Comparison of ENCODE assay signal across 8 mouse cellular contexts in the genomic region with DNA sequence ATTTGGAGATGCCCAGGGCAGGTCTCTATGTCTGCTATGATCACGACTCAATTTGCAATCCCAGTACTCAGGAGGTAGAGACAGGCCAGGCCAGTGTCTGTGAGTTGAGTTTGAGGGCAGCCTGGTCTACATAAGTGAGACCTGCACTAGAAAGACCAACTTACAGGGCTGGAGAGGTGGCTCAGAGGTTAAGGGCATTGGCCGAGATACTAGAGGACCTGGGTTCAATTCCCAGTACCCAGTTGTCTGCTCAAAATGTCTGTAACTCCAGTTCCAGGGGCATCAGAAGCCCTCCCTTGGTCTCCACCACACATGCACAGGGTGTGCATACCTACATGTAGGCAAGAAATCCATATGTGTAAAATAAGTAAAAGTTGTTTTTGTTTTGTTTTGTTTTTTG. TPM values are rescaled to one million over a fixed set of nuclear protein-coding genes. Genes with fewer than 3 reads are reported as not detected.
DNase-seq lines count a peak whose midpoint lies in the region; ATAC-seq and TF ChIP-seq lines count a peak whose summit lies in the region.
"Had no signal": no experiment of that assay in that cellular context is flagged by ENCODE, and none has a peak within 500 bp of the region (broad histone marks: within the 10 kb centered on the region; RNA-seq: fewer than 3 reads in every experiment).

No protein-coding gene starts in this region.

- H3K36me3 ChIP-seq in kidney, postnatal 0 days (ENCODE audit: insufficient read depth, low read length), result no peaks in the 10 kb centered on the region
- H3K36me3 ChIP-seq in ES-Bruce4 (ENCODE audit: control insufficient read depth, insufficient read depth, low read length, poor library complexity, severe bottlenecking), result no peaks in the 10 kb centered on the region
- H3K36me3 ChIP-seq in liver, embryonic 13.5 days, result no peaks in the 10 kb centered on the region

- no peak for TF ChIP-seq EP300 in ES-Bruce4 (IDR thresholded peaks at IDR 0.05; ENCODE audit: insufficient read depth, low read depth, low read length)

- H3K4me3 ChIP-seq in kidney, postnatal 0 days (replicated peaks; ENCODE audit: low read depth, low read length), result no peak overlapping the region
- H3K4me3 ChIP-seq in ES-Bruce4 (ENCODE audit: low read depth, low read length), result no peak overlapping the region
- H3K4me3 ChIP-seq in brown adipose tissue, adult 24 weeks (ENCODE audit: insufficient read depth, low read depth, low read length), result peak overlapping the region; percentile 4; the same call in 1 of the 2 replicates
- H3K4me3 ChIP-seq in liver, embryonic 13.5 days (replicated peaks), result no peak overlapping the region

- H3K4me1 ChIP-seq in kidney, postnatal 0 days (replicated peaks; ENCODE audit: insufficient read depth, low read length), result peaks cover 29% of the 10 kb centered on the region
- peaks cover 11% of the 10 kb centered on the region for H3K4me1 ChIP-seq in ES-Bruce4 (ENCODE audit: control insufficient read depth, insufficient read depth, low read length)
- H3K4me1 ChIP-seq in brown adipose tissue, adult 24 weeks (ENCODE audit: control insufficient read depth, insufficient read depth, insufficient read length, low read length), result peaks cover 19% of the 10 kb centered on the region
- H3K4me1 ChIP-seq in liver, embryonic 13.5 days (replicated peaks), result peaks cover 86% of the 10 kb centered on the region

- no peaks in the 10 kb centered on the region for H3K27me3 ChIP-seq in kidney, postnatal 0 days (ENCODE audit: insufficient read depth, low read length)
- H3K27me3 ChIP-seq in ES-Bruce4 (ENCODE audit: control insufficient read depth, insufficient read depth, low read length, poor library complexity, severe bottlenecking), result no peaks in the 10 kb centered on the region
- H3K27me3 ChIP-seq in liver, embryonic 13.5 days, result no peaks in the 10 kb centered on the region

- no peak overlapping the region for H3K9ac ChIP-seq in kidney, postnatal 0 days (ENCODE audit: low read depth, low read length)
- no peak overlapping the region for H3K9ac ChIP-seq in ES-Bruce4 (ENCODE audit: low read depth, poor library complexity, severe bottlenecking)
- peak overlapping the region; percentile 61 for H3K9ac ChIP-seq in liver, embryonic 13.5 days

- no peak for DNase-seq in kidney, postnatal 0 days (ENCODE audit: low spot score)
- no peak for DNase-seq in kidney, postnatal 36 days
- DNase-seq in liver, embryonic 13.5 days, result no peak
- no peak for DNase-seq in retina, postnatal 1 day
- no peak for DNase-seq in embryo, embryonic 10.5 days (ENCODE audit: low spot score)

- H3K27ac ChIP-seq in kidney, postnatal 0 days, result peak overlapping the region; percentile 94
- H3K27ac ChIP-seq in ES-Bruce4 (ENCODE audit: insufficient read depth, low read length), result peak overlapping the region; percentile 21; the same call in 1 of the 2 replicates
- H3K27ac ChIP-seq in brown adipose tissue, adult 24 weeks (replicated peaks; ENCODE audit: low read depth, low read length), result peak overlapping the region; percentile 73
- peak overlapping the region; percentile 89 for H3K27ac ChIP-seq in liver, embryonic 13.5 days

- no peaks in the 10 kb centered on the region for H3K9me3 ChIP-seq in kidney, postnatal 0 days (replicated peaks; ENCODE audit: low read length)
- H3K9me3 ChIP-seq in ES-Bruce4 (replicated peaks; ENCODE audit: control insufficient read depth, insufficient read depth, low read length, poor library complexity, severe bottlenecking), result no peaks in the 10 kb centered on the region
- H3K9me3 ChIP-seq in liver, embryonic 13.5 days (replicated peaks), result no peaks in the 10 kb centered on the region

- WGBS in kidney, postnatal 0 days, result 76% methylated on average over 2 of the region's 2 CpGs
- WGBS in liver, embryonic 13.5 days (ENCODE audit: insufficient replicate concordance), result 51% methylated on average over 2 of the region's 2 CpGs

- ATAC-seq in kidney, postnatal 0 days (replicated peaks; ENCODE audit: low FRiP score, low read depth), result no peak
- no peak for ATAC-seq in liver, embryonic 13.5 days (ENCODE audit: low read depth)

- TF ChIP-seq POLR2A in ES-Bruce4 (IDR thresholded peaks at IDR 0.05; ENCODE audit: insufficient read depth, low read length), result no peak

- H3K4me2 ChIP-seq in kidney, postnatal 0 days (ENCODE audit: low read length), result peak overlapping the region; percentile 55; the same call in 1 of the 2 replicates
- H3K4me2 ChIP-seq in liver, embryonic 13.5 days, result peak overlapping the region; percentile 62
- H3K4me2 ChIP-seq: midbrain, embryonic 11.5 days had no signal

- no peak for TF ChIP-seq CTCF in kidney, postnatal 0 days (IDR thresholded peaks at IDR 0.05; ENCODE audit: low read depth)
- TF ChIP-seq CTCF in ES-Bruce4 (IDR thresholded peaks at IDR 0.05; ENCODE audit: low read depth, low read length), result no peak

RNA-seq across cellular contexts. Expression of gene Ccnd3, which starts 2.7 kb away (rescaled TPM):
- 199 and 202 TPM in 2 replicates for polyA plus RNA-seq in kidney, postnatal 0 days (2015; fragmentation: Nextera tagmentation; extraction: Ambion mirVana)
- polyA plus RNA-seq in ES-Bruce4 (2011; ENCODE audit: insufficient read depth, insufficient read length, low read depth, missing spikeins), result 181 and 185 TPM in 2 replicates
- 40.4 and 48.4 TPM in 2 replicates for polyA plus RNA-seq in brown adipose tissue, adult 24 weeks (2012; ENCODE audit: insufficient read depth, insufficient read length, missing spikeins)
- polyA plus RNA-seq in liver, embryonic 13.5 days (2015; fragmentation: Nextera tagmentation; extraction: Ambion mirVana), result 387 and 400 TPM in 2 replicates

RNA-seq across cellular contexts. Expression of gene Taf8, which starts 5.4 kb away (rescaled TPM):
- polyA plus RNA-seq in kidney, postnatal 0 days (2015; fragmentation: Nextera tagmentation; extraction: Ambion mirVana), result 21.4 and 24.9 TPM in 2 replicates
- 45.5 and 46.6 TPM in 2 replicates for polyA plus RNA-seq in ES-Bruce4 (2011; ENCODE audit: insufficient read depth, insufficient read length, low read depth, missing spikeins)
- 6.8 and 8.9 TPM in 2 replicates for polyA plus RNA-seq in brown adipose tissue, adult 24 weeks (2012; ENCODE audit: insufficient read depth, insufficient read length, missing spikeins)
- polyA plus RNA-seq in liver, embryonic 13.5 days (2015; fragmentation: Nextera tagmentation; extraction: Ambion mirVana), result 14.4 and 14.5 TPM in 2 replicates

Comparison
In these comparisons a context has a peak if more than half of its experiments do, and no peak if none do; other contexts are left out.
1. H3K27ac ChIP-seq: peak in every context shown above with its lines; median percentile 94 in kidney, postnatal 0 days; 89 in liver, embryonic 13.5 days; 73 in brown adipose tissue, adult 24 weeks; 21 in ES-Bruce4.